Mouse (Mus musculus) urinary bladder, postnatal 14 days (tissue): Measurements from ENCODE around the gene Prrt4.
"Not testable (repeated sequence)": the region's sequence is repeated elsewhere in the genome, so short reads cannot be mapped to it uniquely, and the experiment has no call there.

Experiments used
- DNase-seq: peaks from one replicate; pipeline ENCODE4 v3.0.0; 2021; ENCODE audit warnings: low spot score

Gene Prrt4

DNA sequence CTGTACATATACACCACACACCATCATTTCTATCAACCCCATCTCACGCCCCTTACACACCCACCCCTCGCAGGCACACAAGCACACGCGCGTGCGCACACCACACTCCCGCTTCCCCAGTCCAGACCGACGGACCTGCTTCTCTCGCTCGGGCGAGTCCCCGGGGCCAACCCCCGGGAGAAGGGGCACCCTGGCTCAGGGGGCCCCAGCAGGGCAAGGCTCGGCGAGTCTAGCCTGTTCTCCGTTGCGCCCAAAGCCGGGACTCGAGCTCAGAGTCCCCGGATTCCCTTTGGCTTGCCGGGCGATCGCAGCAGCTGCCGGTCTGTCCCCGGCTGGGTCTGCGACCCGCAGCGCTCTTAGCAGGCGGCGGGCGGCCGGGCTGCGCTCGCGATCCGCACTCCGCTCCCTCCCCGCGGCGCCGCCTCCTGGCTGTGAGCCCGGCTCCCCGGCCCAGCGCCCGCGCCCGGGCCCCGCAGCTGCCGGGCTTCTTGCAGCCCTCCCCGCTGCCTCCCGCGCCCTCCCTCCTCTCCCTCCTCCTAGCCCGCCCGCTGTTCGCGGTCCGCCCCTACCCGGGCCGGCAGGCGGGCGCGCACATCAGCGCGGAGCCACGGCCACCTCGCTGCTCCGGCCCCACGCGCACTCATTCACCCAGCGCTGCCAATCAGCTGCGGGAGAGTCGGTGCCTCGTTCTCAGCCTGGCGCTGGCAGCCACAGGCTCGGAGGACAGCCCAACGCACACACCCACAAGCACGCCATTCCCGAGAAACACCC, at the start of gene Prrt4:
Gene Prrt4, minus strand, starts transcription at position 697 of the 771 bp plus-strand sequence.
- DNase-seq = peak; percentile 45

DNA sequence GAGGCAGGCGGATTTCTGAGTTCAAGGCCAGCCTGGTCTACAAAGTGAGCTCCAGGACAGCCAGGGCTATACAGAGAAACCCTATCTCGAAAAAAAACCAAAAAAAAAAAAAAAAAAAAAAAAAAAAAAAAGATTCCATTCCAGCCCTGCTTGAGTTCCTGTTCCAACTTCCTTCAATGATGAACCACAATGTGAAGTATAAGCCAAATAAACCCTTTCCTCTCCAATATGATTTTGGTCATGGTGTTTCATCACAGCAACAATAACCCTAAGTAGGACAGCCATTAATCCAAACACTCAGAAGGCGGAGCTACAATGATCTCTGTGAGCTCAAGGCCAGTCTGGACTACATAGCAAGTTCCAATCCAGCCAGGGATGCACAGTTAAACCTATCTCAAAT, 38.3 kb upstream of the Prrt4 start:
- DNase-seq = not testable (repeated sequence)

DNA sequence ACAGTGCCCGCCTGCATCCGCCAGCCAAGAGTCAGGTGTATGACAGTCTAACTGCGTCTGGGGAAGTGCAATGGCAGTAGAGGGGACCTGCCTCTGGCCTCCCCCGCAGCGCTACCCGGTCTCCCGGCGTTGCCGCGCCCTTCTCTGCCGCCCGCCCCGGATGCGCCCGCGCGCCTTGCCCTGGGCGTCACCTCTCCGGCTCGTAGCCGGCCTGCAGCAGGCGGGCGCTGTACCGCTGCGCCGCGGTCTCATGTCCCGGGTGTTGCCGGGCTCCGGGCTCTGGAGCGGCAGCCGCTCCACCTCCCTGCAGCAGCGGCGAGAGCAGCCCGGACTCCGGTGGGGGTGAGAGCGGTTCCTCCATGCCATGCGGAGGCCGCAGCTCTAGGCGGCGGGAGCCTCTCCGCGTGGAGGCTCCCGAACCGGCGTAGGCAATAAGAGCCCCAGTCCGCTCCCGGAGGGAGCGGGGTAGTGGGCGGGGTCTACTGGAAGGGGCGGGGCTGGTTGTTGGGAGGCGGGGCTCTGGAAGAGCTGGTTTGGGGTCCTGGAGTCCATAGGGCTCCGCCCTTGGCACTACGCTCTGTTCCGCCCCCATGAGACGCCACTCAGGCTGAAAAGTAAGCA, 36.6 kb upstream of the Prrt4 start, which contains the start of gene Impdh1:
Gene Impdh1, minus strand, starts transcription at position 484 of the 621 bp plus-strand sequence.
- DNase-seq = peak; percentile 76

DNA sequence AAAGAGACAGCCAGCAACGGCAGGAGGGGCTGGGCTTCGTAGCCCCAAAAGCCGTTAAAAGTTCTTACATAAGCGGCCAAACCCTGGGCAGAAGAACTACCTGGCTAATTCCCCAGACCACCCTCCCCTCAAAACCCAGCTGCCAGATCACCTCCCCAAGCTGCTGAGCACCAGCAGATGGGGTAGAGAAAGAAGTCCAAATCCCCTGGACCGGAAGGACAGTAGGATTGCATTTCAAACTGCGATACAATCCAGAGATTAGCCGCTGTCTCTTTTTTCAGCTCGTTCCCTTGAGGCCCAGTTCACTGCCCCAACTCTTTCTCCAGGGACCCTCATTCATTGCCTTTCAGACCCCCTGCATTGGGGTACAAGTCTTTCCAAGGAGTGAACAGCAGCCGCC, 35.8 kb upstream of the Prrt4 start:
- no peak for DNase-seq

DNA sequence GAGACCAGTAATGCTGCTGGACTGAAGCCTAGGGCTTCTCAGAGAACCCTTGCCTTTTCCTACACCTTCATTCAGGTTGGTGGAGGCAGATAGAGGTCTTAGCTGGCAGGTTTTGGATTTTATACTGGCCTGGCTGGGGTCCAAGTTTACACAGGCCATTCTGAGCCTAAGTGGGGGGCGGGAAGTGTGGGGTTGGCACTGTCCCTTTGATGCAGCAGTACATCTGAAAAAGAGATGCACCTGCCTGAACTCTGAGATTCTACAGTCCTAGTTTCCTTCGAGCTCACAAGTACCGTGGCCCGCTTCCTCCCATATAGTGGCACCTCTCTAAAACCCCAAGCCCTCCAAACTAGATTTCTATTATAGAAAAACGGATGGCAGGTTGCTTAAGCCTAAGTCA, 35.4 kb upstream of the Prrt4 start:
- DNase-seq = no peak

DNA sequence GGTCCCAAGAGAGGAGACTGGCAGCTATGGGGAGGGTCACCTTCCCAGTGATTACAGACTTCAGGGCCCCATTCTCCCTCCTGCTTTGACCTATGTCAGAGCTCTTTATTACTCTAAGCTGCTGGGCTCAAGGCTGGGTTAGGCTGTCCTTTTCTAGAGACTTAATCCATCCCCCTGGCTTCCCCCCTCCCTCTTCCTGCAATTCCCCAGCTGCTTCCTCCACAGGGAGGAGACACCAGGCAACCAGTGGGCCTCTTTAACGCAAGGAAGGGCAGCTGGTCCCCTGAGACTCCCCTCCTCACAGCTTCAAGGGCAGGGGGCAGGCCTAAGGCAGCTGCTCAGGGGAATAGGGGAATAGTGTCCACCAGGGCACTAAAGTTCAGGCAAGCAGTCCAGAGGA, 34.9 kb upstream of the Prrt4 start:
- DNase-seq = no peak

DNA sequence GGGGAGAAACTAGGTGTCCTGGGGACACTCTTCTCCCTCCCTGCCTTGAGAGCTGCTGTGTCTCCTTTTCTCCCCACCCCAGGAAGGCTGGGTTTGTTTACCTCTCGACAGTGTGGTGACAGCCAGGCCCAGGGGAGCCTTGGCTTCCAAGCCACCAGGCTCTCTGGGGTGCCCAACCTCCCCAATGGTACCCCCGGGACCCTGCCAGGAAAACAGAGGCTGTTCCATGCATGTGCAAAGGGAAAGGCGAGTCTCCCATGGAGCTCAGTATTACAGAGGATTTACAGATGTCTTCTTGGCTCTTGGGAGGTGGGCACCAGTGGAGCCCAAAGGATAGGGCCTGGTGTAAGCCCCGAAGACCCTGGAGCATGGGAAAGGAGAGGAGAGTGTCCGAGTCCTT, 34.1 kb upstream of the Prrt4 start:
- DNase-seq = no peak

DNA sequence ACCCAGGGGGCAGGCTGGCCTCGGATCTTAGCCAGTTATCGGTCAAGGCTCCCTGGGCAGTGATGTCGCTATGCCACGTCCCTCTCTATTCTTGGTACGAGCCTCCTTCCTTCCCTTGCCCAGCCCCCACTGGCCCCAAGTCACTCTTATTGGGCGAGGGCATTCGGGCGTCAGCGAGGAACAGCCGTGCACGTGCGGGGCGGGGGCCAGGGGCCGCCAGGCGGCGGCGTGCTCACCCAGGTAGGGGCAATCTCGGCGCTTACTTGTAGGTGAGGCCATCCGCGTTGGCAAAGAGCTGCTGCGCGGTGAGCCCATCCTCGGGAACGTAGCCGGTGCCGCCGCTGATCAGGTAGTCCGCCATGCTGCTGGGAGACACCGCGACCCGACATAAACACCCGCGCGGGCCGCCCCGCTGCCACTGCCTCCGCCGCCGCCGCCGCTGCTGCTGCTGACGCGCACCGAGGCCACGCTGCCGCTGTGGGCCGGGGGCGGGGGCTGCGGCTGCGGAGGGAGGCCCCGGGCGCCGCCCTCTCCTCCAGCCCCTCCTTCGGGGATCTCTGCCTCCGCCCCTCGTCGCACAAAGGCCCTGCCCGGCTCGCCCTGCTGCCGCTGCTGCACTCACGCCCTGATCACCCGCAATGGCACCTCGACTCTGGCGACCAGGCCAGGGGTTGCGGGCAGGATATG, 32.6 kb upstream of the Prrt4 start:
- peak; percentile 81 for DNase-seq

DNA sequence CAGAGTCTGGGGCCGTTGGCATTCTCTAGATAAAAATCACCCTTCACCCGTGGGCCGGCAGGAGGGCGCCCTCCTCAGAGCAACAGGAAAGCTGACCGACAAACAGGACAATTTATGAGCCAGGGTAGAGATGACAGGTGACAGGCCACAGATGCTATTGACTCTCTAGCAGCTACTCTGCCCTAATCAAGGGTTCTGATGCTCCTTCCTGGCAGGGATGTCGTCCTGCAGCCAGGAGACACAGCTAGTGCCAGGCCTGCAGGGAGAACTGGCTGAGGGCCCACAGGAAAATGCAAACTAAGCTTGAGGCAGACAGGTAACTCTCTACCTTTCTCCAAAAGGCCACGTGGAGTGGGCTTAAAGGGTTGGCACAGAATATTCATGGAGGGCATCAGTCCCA, 31.8 kb upstream of the Prrt4 start:
- DNase-seq = no peak

DNA sequence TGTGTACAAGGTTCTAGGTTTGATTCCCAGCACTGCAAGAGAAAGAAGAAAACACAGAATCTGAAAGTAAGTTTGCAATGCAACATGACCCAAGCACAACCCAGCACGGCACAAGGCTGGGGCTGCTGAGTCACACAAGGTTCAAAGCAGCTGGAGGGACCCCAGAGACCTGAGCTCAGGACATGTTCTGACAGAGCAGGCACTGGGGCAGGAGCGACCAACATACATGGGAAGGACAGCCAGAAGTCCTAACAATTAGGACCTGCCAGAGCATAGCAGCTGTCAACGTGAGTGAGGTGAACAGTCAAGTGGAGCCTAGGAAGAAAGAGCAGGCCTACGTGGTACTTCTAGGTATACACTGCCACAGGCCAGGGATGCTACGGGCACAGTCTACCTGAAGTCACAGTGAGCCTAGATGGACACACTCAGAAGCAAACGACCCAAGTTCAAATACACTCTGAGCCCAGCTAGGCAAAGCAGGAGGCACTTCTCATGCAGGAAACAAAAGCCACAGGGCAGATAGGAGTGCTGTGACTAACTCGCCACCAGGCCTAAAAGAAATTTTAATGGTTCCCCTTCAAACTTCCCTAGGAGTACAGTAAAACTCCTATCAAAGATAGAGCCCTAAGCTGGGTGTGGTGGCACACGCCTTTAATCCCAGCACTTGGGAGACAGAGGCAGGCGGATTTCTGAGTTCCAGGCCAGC, 31.0 kb upstream of the Prrt4 start:
- no peak for DNase-seq

DNA sequence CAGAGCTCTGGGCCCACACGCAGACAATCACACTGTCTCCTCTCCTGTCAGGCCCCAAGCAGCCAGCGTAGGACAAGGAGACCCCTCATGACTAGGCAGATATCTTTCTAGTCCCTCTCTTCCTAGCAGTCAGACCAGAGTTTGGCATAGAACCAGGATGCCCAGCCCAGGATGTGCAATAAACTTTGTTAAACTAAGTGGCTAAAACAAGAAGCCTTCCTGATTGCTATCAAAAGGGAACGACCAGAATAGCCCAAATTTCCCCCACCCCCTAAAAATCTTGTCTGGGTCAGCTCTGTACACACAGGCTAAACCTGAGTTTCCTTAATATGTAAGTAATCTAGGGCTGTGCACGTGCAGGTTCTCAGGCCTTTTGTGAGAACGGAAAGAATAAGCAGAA, 28.8 kb upstream of the Prrt4 start:
- no peak for DNase-seq

DNA sequence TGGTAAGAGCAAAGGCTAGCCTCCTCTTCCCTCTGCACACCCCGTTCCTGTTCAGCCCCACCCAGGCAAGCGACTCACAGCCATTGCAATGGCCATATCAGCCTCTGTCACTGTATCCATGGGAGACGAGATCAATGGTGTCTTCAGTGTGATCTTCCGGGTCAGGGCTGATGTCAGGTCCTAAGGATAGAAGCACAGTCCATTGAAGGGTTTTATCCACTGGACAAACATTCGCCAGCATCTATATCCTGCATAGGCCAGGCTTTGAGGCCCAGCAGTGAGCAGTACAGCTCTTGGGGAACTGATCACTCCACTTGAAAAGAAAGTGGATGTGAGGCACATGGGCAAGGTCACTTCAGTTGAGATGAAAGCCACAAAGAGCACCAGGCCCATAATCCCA, 27.6 kb upstream of the Prrt4 start:
- DNase-seq = no peak

DNA sequence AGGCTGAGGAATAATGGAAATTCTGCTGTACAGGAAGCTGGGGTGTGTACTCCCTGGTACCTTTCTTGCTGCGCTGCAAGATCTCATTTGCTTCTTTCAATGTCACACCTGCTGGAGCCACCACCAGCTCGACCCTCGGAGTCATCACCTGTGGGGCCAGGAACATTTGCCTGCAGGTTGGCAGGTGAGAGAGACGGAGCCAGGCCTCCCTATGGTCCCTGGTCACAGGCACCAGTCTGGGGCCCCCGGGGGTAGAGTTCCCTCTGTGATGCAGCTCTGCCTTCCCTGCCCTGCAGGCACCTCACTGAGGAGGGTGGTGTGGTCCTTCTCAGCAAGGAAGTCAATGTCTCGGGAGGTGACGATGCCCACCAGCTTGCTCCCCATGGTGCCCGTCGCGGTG, 26.6 kb upstream of the Prrt4 start:
- no peak for DNase-seq

DNA sequence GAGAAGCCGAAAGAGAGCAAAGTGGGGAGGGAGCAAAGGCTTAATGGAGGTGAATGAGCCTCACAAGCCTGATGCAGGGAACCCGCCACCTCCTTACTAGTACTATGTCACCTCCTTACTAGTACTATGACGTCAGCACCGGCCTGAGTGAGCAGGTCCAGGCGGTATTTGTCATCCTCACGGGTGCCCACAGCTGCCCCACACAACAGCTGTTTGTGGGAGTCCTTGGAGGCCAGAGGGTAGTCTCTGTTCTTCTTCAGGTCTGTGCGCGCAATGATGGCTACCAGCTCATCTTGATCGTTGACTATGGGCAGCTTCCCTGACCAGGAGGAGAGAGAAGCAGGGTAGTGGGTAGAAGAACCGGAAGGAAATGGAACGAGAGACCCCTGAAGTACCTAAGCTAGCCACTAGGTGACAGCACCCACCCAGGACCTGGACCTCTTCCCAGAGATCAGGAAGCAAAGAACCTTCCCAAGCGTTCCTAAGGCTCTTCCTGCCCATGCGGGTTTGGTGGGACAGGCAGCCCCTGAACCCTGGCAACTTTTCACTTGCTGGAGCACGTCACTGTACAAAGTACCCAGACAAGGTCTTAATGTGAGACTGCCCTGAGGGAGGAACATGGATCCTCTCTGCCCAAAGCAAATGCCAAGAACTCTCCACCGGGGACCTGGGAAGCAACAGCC, 25.7 kb upstream of the Prrt4 start:
- peak; percentile 50 for DNase-seq

DNA sequence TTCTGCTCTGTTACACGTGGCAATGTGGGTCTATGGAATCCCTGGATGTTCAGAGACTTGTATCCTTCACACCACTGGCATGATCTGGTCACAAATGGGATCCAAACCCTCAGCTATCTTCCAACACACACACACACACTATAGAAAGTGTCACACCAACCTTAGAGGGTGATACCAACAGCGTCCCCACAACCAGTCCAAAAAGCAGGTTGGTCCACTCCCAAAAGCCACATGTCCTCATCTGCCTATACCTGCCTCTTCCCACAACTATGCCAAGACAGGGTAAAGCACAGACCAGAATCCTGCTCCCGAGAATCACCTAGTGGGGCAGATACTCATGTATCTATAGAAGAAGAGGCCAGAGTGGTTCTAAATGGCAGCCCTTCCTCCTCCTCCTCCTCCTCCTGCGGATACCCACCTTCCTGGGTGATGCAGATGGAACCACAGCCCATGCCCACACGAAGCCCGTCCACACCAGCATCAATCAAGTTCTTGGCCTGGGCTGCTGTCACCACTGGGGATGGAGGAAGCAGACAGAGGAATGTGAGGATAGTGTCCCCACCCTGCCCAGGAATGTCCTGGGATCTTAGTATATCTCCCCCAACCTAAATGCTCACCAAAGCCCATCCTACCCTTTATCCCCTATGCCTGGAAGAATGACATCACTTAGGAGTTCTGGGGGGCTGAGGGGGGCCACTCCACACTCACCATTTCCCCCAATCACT, 24.6 kb upstream of the Prrt4 start:
- DNase-seq = no peak

DNA sequence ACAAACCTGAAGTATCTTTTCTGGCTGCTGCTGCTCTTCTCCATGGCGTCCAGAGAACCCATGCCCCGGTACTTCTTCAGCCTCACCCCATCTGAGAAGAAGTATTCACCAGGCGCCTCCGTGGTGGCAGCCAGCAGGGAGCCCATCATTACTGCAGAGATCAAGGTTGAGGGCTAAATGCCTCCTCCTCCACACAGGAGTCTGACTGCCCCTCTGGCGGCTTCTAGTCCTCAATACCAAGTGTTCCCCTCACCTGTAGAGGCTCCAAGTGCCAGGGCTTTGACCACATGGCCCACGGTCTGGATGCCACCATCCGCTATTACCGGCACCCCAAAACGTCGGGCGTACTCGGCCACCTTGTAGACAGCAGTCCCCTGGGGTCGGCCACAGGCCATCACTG, 23.7 kb upstream of the Prrt4 start:
- DNase-seq = no peak

DNA sequence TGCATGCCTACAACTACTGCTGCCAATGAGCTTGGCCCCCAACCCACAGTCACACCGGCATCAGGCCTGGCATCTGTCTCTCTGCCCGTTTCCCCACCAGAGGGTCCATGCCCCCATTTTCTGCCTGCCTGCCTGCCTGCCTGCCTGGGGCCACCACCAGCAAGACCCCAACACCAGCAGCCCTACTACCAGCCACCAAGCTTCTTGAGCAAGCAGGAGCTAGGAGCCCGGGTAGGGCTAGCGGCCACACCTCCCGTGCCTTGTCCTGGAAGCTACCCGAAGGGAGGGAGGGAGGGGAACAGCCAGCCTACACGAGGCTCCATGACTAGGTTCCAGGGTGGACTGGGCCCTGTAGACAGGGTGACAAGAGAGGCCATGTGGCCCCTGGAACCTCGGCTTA, 22.6 kb upstream of the Prrt4 start:
- no peak for DNase-seq

DNA sequence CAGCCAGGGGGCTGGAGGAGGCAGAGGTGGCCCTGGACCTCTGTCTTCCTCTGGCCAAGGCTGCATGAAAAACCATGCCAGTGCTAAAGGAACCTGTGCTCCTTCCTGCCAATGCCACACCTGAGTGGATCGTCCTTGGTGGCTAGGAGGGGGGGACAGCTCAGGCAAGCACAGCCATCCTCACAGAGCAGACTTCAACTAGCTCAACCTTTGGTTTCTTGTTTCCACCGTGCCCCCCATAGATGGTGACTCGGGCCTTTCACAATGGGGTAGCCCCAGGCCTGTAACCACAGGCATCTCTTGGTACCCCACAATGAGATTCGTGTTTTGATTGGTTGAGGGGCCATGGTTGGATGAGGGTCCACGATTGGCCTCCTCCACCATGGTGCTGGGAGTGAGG, 22.0 kb upstream of the Prrt4 start:
- DNase-seq = no peak

DNA sequence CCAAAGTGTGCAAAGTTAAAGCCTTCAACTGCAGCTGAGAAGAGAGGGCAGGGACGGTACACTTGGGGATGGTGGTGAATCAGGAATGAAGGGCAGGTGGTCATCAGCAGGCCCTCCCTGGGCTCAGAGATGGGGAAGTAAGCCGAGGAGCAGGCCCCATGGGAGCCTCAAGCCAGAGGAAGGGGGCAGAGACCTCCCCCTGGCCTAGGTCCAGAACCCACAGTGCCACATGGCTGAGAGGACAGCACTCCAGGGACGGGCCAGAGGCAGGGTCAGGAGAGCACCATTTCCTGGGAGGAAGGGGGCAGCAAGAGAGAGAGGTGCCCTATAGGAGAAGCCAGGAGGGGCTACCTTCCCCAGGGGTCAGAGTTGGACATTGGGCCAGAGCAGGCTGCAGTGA, 21.1 kb upstream of the Prrt4 start:
- DNase-seq = no peak

DNA sequence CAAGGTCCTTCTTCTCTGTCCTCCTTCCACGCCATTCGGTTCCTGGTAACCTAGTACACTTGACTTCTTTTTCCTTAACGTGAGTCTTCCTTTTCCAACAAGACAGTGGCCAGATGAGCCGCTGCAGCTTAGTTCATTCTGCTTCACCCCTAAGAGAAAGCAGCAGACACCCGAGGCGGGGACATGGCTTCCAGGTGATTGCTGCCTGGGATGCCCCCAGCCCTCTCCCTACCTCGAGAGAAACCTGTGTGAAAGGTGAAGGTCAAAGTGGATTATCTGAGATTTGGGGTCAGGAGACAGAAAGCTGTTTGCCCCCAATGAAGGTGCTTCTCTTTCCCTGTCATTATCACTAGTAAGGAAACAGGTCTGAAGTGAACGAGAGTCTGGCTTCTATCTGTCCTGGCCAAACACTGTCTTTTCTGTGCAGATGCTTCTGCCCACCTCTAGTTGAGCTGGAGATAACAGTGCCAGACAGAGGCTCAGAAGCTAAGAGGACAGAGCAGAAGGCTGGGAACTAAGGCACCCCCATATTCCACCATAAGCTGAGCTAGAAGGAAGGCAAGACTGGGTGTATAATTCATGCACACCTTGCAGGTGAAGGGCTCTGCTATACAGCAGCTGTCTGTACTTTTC, 20.0 kb upstream of the Prrt4 start:
- no peak for DNase-seq
